8 mouse cellular contexts compared by ENCODE assay signal in the genomic region with DNA sequence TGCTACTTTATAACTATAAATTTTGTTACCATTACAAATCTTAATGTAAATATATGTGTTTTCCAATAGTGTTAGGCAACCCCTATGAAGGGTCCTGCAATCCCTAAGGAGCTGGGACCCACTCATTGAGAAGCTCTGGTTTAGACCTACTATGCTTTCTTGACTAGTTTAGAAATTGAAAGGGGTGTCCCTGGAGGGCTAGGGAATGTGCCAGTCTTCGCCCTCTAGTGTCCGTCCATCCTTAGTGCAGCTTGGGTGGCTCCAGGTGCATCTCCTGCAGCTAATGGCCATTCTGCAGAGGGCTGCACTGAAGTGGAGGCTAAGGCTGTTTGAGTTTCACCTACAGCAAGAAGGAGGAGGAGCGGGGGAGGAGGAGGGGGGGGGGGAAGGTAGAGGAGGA.
DNase-seq lines count a peak whose midpoint lies in the region; ATAC-seq and TF ChIP-seq lines count a peak whose summit lies in the region.

No protein-coding gene starts in this region.

- no peak overlapping the region for H3K27ac ChIP-seq in kidney, embryonic 16.5 days (ENCODE audit: low read length)
- no peak overlapping the region for H3K27ac ChIP-seq in ES-Bruce4 (ENCODE audit: insufficient read depth, low read length)
- H3K27ac ChIP-seq in cerebellum, adult 2 months (ENCODE audit: insufficient read depth, low read length): no peak overlapping the region
- H3K27ac ChIP-seq in hindbrain, embryonic 16.5 days (ENCODE audit: low read depth, low read length): no peak overlapping the region
- H3K27ac ChIP-seq in lung, embryonic 14.5 days (ENCODE audit: low read depth): no peak overlapping the region

- no peaks in the 10 kb centered on the region for H3K9me3 ChIP-seq in kidney, embryonic 16.5 days (ENCODE audit: low read length)
- no peaks in the 10 kb centered on the region for H3K9me3 ChIP-seq in ES-Bruce4 (replicated peaks; ENCODE audit: control insufficient read depth, insufficient read depth, low read length, poor library complexity, severe bottlenecking)
- H3K9me3 ChIP-seq in hindbrain, embryonic 16.5 days (ENCODE audit: control insufficient read depth, low read length): no peaks in the 10 kb centered on the region
- H3K9me3 ChIP-seq in lung, embryonic 14.5 days (ENCODE audit: low read depth, low read length): no peaks in the 10 kb centered on the region

- peak; percentile 44 for DNase-seq in kidney, adult 18-20 months
- DNase-seq in cerebellum, adult 2 months: peak; percentile 62
- peak; percentile 62 for DNase-seq in lung, embryonic 14.5 days
- DNase-seq in retina, embryonic 14.5 days (ENCODE audit: low spot score): peak; percentile 67
- no peak for DNase-seq in urinary bladder, adult 18-20 months (ENCODE audit: low spot score in 2 of 2)

- H3K36me3 ChIP-seq in kidney, embryonic 16.5 days (ENCODE audit: insufficient read depth, low read length): no peaks in the 10 kb centered on the region
- no peaks in the 10 kb centered on the region for H3K36me3 ChIP-seq in ES-Bruce4 (ENCODE audit: control insufficient read depth, insufficient read depth, low read length, poor library complexity, severe bottlenecking)
- no peaks in the 10 kb centered on the region for H3K36me3 ChIP-seq in hindbrain, embryonic 16.5 days (ENCODE audit: control insufficient read depth, insufficient read depth, low read length)
- no peaks in the 10 kb centered on the region for H3K36me3 ChIP-seq in lung, embryonic 14.5 days (ENCODE audit: insufficient read depth)

- no peak for TF ChIP-seq POLR2A in ES-Bruce4 (IDR thresholded peaks at IDR 0.05; ENCODE audit: insufficient read depth, low read length)
- TF ChIP-seq POLR2A in cerebellum, adult 2 months (IDR thresholded peaks at IDR 0.05; ENCODE audit: borderline replicate concordance, insufficient read depth, low read length): no peak

- H3K4me1 ChIP-seq in kidney, embryonic 16.5 days (ENCODE audit: insufficient read depth, low read length): 0 out of 2 replicates have a peak, but pooled peaks cover 4% of the 10 kb centered on the region
- peaks cover 2% of the 10 kb centered on the region for H3K4me1 ChIP-seq in ES-Bruce4 (ENCODE audit: control insufficient read depth, insufficient read depth, low read length)
- peaks cover 9% of the 10 kb centered on the region for H3K4me1 ChIP-seq in cerebellum, adult 2 months (ENCODE audit: control insufficient read depth, insufficient read depth, low read length)
- H3K4me1 ChIP-seq in hindbrain, embryonic 16.5 days (ENCODE audit: control insufficient read depth, insufficient read depth, low read depth, low read length): peaks cover 2% of the 10 kb centered on the region; the same call in 1 of the 2 replicates
- H3K4me1 ChIP-seq in lung, embryonic 14.5 days (ENCODE audit: insufficient read depth): no peaks in the 10 kb centered on the region

- no peak for ATAC-seq in kidney, embryonic 16.5 days (ENCODE audit: low FRiP score, low TSS enrichment)
- ATAC-seq in hindbrain, embryonic 16.5 days: peak; percentile 58
- no peak for ATAC-seq in lung, embryonic 14.5 days (ENCODE audit: insufficient read depth)

- H3K9ac ChIP-seq in kidney, embryonic 16.5 days (replicated peaks; ENCODE audit: low read length): no peak overlapping the region
- no peak overlapping the region for H3K9ac ChIP-seq in ES-Bruce4 (ENCODE audit: low read depth, poor library complexity, severe bottlenecking)
- H3K9ac ChIP-seq in hindbrain, embryonic 16.5 days (ENCODE audit: low read depth, low read length): no peak overlapping the region
- no peak overlapping the region for H3K9ac ChIP-seq in lung, embryonic 14.5 days

- H3K4me3 ChIP-seq in kidney, embryonic 16.5 days (ENCODE audit: low read length): no peak overlapping the region
- no peak overlapping the region for H3K4me3 ChIP-seq in ES-Bruce4 (ENCODE audit: low read depth, low read length)
- no peak overlapping the region for H3K4me3 ChIP-seq in cerebellum, adult 2 months (replicated peaks; ENCODE audit: insufficient read depth, low read depth, low read length)
- no peak overlapping the region for H3K4me3 ChIP-seq in hindbrain, embryonic 16.5 days (ENCODE audit: low read length)
- no peak overlapping the region for H3K4me3 ChIP-seq in lung, embryonic 14.5 days (ENCODE audit: low read depth, low read length)

- TF ChIP-seq CTCF in ES-Bruce4 (IDR thresholded peaks at IDR 0.05; ENCODE audit: low read depth, low read length): peak; percentile 76
- TF ChIP-seq CTCF in cerebellum, adult 2 months (IDR thresholded peaks at IDR 0.05; ENCODE audit: borderline replicate concordance, insufficient read depth, low read depth, low read length): peak; percentile 80
- TF ChIP-seq CTCF in lung, embryonic 14.5 days (IDR thresholded peaks at IDR 0.05; ENCODE audit: low read depth): peak; percentile 81

- no peaks in the 10 kb centered on the region for H3K27me3 ChIP-seq in kidney, embryonic 16.5 days (ENCODE audit: insufficient read depth, low read length)
- no peaks in the 10 kb centered on the region for H3K27me3 ChIP-seq in ES-Bruce4 (ENCODE audit: control insufficient read depth, insufficient read depth, low read length, poor library complexity, severe bottlenecking)
- H3K27me3 ChIP-seq in cerebellum, adult 2 months (ENCODE audit: control insufficient read depth, insufficient read depth, low read length): no peaks in the 10 kb centered on the region
- H3K27me3 ChIP-seq in hindbrain, embryonic 16.5 days (replicated peaks; ENCODE audit: control insufficient read depth, insufficient read depth, low read length): no peaks in the 10 kb centered on the region
- no peaks in the 10 kb centered on the region for H3K27me3 ChIP-seq in lung, embryonic 14.5 days (ENCODE audit: insufficient read depth, low read length)

- no peak overlapping the region for H3K4me2 ChIP-seq in kidney, embryonic 16.5 days (replicated peaks; ENCODE audit: low read depth, low read length)
- H3K4me2 ChIP-seq in hindbrain, embryonic 16.5 days (ENCODE audit: low read length): no peak overlapping the region
- H3K4me2 ChIP-seq in lung, embryonic 14.5 days: no peak overlapping the region

- TF ChIP-seq EP300 in ES-Bruce4 (IDR thresholded peaks at IDR 0.05; ENCODE audit: insufficient read depth, low read depth, low read length): 0 out of 2 replicates have a peak, but pooled peaks have one; percentile 24

- WGBS in kidney, embryonic 16.5 days: 20% methylated on average over 3 of the region's 3 CpGs
- WGBS in cerebellum, adult 2 months: 17% methylated on average over 3 of the region's 3 CpGs
- 24% methylated on average over 3 of the region's 3 CpGs for WGBS in hindbrain, embryonic 16.5 days
- 15% methylated on average over 2 of the region's 3 CpGs for WGBS in lung, embryonic 14.5 days

Comparison
In these comparisons a context has a peak if more than half of its experiments do, and no peak if none do; other contexts are left out.
1. DNase-seq: peak in kidney, adult 18-20 months (single experiment), cerebellum, adult 2 months (2 of 2), lung, embryonic 14.5 days (single experiment) and retina, embryonic 14.5 days (single experiment); none in urinary bladder, adult 18-20 months (0 of 2).
2. Peak in every context shown above with its lines, with median percentiles within 50 percentile points of each other: CTCF ChIP-seq.